Mouse (Mus musculus) hindbrain, embryonic 16.5 days (tissue): Measurements from ENCODE around the gene 4930469K13Rik. TPM values are rescaled to one million over a fixed set of nuclear protein-coding genes. Genes with fewer than 3 reads are reported as not detected.
A peak's percentile ranks its signal among the peaks of the same experiment; 100 is the strongest.

Experiments used
- ATAC-seq: fragments of 200-750 bp; cut with Nextera tagmentation; 2 replicates; pipeline ENCODE4 v1.8.0; 2017; ENCODE audit warnings: moderate TSS enrichment, moderate library complexity
- H3K27ac ChIP-seq: fragments of 300-500 bp; sonication (generic); 2 replicates; pipeline ENCODE4 v1.5.1; 2014; ENCODE audit warnings: low read depth, mild to moderate bottlenecking, control low read depth, low read length, moderate library complexity
- H3K27me3 ChIP-seq: fragments of 300-500 bp; sonication (generic); replicated peaks from 2 replicates; pipeline ENCODE4 v1.6.1; 2014; ENCODE audit warnings: low read length; ENCODE audit not compliant: control insufficient read depth, insufficient read depth
- H3K36me3 ChIP-seq: fragments of 300-500 bp; sonication (generic); 2 replicates; pipeline ENCODE4 v1.6.1; 2014; ENCODE audit warnings: mild to moderate bottlenecking, low read length, moderate library complexity, mixed read lengths; ENCODE audit not compliant: control insufficient read depth, insufficient read depth
- H3K4me1 ChIP-seq: fragments of 300-500 bp; sonication (generic); 2 replicates; pipeline ENCODE4 v1.6.1; 2014; ENCODE audit warnings: low read depth, low read length; ENCODE audit not compliant: control insufficient read depth, insufficient read depth
- H3K4me2 ChIP-seq: fragments of 300-500 bp; sonication (generic); 2 replicates; pipeline ENCODE4 v1.6.1; 2014; ENCODE audit warnings: mild to moderate bottlenecking, low read length, control low read depth, moderate library complexity
- H3K4me3 ChIP-seq: fragments of 300-500 bp; sonication (generic); 2 replicates; pipeline ENCODE4 v1.5.1; 2014; ENCODE audit warnings: mild to moderate bottlenecking, low read length, control low read depth, moderate library complexity
- H3K9ac ChIP-seq: fragments of 300-500 bp; sonication (generic); 2 replicates; pipeline ENCODE4 v1.6.1; 2014; ENCODE audit warnings: low read depth, mild to moderate bottlenecking, control low read depth, low read length, moderate library complexity
- H3K9me3 ChIP-seq: fragments of 300-500 bp; sonication (generic); 2 replicates; pipeline ENCODE4 v1.6.1; 2014; ENCODE audit warnings: mild to moderate bottlenecking, low read length, moderate library complexity; ENCODE audit not compliant: control insufficient read depth
- WGBS: fragments of 180-500 bp; shearing (Covaris S2); extraction: QIAGEN DNeasy Blood & Tissue Kit; methylation state at CpG from one replicate; pipeline ENCODE4 v1.1.7; 2014; 5-methylcytosine and 5-hydroxymethylcytosine counted together
- polyA plus RNA-seq: library from polyadenylated mRNA; unstranded; fragments of >200 nt; fragmentation: Nextera tagmentation; extraction: Ambion mirVana; gene quantifications from 2 replicates; pipeline ENCODE4 v1.2.1, GENCODE M21; 2015

4930469K13Rik gene
- polyA plus RNA-seq, 1 experiment from 2014 or later, result 7.9 TPM

DNA sequence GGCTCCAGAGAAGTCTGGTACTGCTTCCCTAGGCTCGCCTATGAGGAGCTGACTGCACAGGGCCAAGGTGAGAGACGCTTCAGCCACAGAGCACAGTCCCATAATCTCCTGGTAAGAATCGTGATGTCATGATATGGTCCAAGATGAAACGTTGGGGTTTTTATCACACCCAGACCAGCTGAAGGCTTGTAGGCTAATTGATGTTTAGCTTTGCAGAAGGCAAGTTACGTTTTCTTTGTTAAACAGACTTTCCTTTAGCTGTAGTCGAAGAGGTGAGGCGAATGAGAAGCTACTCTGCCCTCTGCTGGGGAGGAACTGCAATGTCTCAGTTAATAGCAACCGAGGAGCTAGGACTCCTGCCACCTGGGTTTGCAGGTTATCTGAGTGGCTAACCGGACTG is 89.7 kb downstream of the 4930469K13Rik start:
- Histone ChIP-seq H3K36me3 (no peaks in the 10 kb centered on the region), H3K27me3 (no peaks in the 10 kb centered on the region), H3K27ac (no peak overlapping the region), H3K4me1 (no peaks in the 10 kb centered on the region), H3K9ac (no peak overlapping the region), H3K4me3 (no peak overlapping the region), H3K9me3 (no peaks in the 10 kb centered on the region), H3K4me2 (no peak overlapping the region)
- 0 out of 2 replicates have a peak, but pooled peaks have one; percentile 40 for ATAC-seq
- WGBS, result 45% methylated on average over 9 of the region's 9 CpGs

DNA sequence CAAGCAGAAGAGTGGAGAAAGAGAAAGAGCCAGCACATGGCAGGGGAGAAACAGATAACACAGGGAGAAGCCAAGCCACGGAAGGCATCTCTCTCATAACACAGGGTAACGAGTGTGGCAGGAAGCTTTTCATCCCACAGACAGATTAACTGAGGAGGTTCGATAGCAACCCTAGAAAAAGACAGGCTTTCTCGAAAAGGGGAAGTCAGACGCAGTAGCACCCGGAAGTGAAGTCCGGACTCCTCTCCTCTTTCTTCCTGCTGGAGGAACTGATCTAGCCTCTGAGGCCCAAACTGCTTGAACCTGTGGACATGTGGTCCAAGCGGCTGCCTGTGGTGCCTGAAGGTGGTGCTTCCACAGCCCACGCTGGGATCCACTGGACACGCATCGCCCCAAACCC is 90.1 kb downstream of the 4930469K13Rik start:
- Histone ChIP-seq H3K4me3 (no peak overlapping the region), H3K4me2 (no peak overlapping the region), H3K27ac (no peak overlapping the region), H3K4me1 (no peaks in the 10 kb centered on the region), H3K9me3 (no peaks in the 10 kb centered on the region), H3K9ac (no peak overlapping the region), H3K27me3 (no peaks in the 10 kb centered on the region), H3K36me3 (no peaks in the 10 kb centered on the region)
- ATAC-seq, result 0 out of 2 replicates have a peak, but pooled peaks have one; percentile 25
- WGBS, result 88% methylated on average over 11 of the region's 11 CpGs

DNA sequence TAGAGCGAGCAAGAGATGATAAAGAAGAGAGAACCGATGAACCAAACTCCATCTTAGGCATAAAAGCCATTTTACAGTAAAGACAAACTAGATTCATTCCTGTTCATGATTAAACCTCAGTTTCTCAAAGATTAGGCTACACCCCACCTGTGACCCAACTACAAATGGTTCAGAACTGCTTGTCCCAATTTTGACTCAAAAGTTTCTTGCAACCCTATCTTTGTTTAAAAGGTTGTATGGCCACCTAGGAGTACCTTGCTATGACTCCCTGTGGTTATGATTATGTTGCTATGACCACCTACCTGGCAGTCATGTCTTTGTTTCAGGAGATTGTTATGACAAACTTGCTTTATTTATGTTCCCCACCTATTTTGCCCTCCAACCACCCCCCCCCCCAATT is 90.7 kb downstream of the 4930469K13Rik start:
- no peaks in the 10 kb centered on the region for H3K27me3 ChIP-seq
- 91% methylated on average over 2 of the region's 2 CpGs for WGBS

DNA sequence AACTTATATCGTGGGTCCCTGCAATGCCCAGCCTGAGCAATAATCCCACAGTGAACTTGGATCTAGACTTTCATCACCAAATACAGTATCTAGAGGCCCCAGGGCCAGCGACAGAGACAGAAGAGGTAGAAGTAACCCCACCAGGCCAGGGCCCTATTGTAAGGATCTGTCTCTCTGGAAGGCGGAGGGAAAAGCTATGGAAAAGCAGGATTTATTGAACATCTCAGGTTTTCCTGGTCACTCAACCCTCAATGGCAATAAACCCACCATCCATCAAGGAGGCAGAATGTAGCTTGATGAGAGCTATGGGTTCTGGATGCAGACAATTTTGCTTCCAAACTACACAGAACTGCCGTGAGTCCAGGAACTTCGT is 95.8 kb downstream of the 4930469K13Rik start:
- ATAC-seq, result no peak
- Histone ChIP-seq H3K4me3 (no peak overlapping the region), H3K9ac (no peak overlapping the region), H3K27ac (no peak overlapping the region), H3K9me3 (no peaks in the 10 kb centered on the region), H3K4me2 (no peak overlapping the region), H3K36me3 (no peaks in the 10 kb centered on the region), H3K4me1 (peaks cover 4% of the 10 kb centered on the region), H3K27me3 (no peaks in the 10 kb centered on the region)
- WGBS, result 79% methylated on average over 5 of the region's 5 CpGs

More for the DNA sequence above, 90.7 kb downstream of the 4930469K13Rik start:
- Histone ChIP-seq H3K27ac (no peak overlapping the region), H3K9ac (no peak overlapping the region), H3K4me1 (no peaks in the 10 kb centered on the region), H3K4me2 (no peak overlapping the region), H3K36me3 (no peaks in the 10 kb centered on the region), H3K9me3 (no peaks in the 10 kb centered on the region), H3K4me3 (no peak overlapping the region)
- ATAC-seq, result no peak

DNA sequence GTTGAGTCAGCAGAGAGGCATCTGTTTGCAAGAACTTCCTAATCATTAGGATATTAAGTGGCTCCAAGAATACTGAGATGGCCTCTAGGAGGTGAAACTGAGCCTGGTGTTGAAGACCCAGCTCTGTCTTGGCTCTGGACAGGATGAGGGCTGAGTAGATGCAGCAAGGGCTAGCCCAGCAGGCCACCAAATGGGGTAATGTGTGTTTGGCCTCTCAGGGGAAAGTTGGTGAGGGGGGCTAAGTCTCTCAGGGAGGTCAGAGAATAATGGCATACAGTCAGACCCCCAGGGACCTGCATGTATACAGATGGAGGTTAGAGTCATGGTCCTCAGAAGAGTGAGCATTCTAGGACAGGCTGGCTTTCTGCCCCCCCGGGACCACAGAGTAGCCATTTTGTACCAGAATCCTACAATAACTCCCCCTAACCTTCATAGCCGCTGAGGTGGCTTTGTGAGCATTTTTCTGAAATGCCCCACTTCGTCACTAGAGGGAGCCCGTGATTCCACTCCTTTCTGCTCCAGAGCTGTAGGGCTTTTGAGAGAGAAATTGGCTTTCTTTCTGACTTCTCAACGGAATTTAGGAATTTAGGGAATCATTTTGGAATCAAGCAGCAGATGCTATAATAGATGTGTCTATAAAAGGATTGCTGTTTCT is 96.3 kb downstream of the 4930469K13Rik start:
- Histone ChIP-seq H3K4me2 (no peak overlapping the region), H3K4me3 (no peak overlapping the region), H3K27ac (no peak overlapping the region), H3K36me3 (no peaks in the 10 kb centered on the region), H3K9me3 (no peaks in the 10 kb centered on the region), H3K27me3 (no peaks in the 10 kb centered on the region), H3K4me1 (peaks cover 4% of the 10 kb centered on the region), H3K9ac (no peak overlapping the region)
- 17% methylated on average over 5 of the region's 5 CpGs for WGBS
- ATAC-seq, result no peak

DNA sequence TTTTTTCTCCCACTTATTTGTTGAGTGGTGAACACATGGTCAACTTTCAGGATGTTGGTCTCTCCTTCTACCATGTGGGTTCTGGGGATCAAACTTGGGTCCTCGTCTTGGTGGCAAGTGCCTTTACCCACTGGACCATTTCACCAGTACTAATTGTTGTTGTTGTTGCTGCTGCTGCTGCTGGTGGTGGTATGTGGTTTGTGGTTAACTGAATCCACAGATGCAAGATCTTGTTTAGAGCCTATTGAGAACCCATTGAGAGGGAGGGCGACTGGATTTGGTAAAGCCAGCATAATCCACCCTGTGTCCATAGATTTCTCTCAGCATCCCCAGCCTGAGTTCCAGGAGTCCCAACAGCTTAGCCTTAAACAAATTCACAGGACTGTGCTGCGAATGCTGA is 97.9 kb downstream of the 4930469K13Rik start:
- H3K9me3 ChIP-seq, result no peaks in the 10 kb centered on the region
- H3K27me3 ChIP-seq, result no peaks in the 10 kb centered on the region
- H3K36me3 ChIP-seq, result no peaks in the 10 kb centered on the region
- H3K27ac ChIP-seq, result no peak overlapping the region
- no peak overlapping the region for H3K9ac ChIP-seq
- ATAC-seq, result no peak
- WGBS, result 81% methylated on average over 3 of the region's 3 CpGs
- H3K4me3 ChIP-seq, result no peak overlapping the region
- H3K4me1 ChIP-seq, result peaks cover 4% of the 10 kb centered on the region
- H3K4me2 ChIP-seq, result no peak overlapping the region

DNA sequence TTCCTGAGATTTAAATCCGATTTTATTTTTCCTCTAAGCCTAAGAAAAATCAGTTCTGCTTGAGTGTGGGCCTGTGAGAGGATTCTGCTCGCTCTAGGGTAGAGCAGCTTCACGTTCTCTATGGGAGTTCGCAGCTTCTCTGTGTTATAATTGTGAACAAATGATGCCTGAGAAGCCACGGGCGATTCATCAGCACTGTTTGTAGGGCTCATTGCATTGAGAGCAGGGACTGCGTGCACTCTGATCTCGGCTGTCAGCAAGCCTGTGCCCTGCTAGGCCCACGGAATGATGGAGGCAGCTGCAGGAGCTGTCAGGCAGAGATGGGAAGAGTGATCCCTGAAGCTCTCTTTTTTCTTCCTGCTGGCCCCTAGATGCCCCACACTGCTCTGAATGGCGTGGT is 100.1 kb downstream of the 4930469K13Rik start:
- peak; percentile 62 for ATAC-seq
- Histone ChIP-seq H3K9me3 (no peaks in the 10 kb centered on the region), H3K27ac (peak overlapping the region; percentile 39; the same call in 1 of the 2 replicates), H3K4me3 (no peak overlapping the region), H3K9ac (peak overlapping the region; percentile 35; the same call in 1 of the 2 replicates), H3K4me2 (no peak overlapping the region), H3K36me3 (no peaks in the 10 kb centered on the region), H3K4me1 (peaks cover 8% of the 10 kb centered on the region), H3K27me3 (no peaks in the 10 kb centered on the region)
- whole genome bisulfite sequencing, result 36% methylated on average over 10 of the region's 10 CpGs

DNA sequence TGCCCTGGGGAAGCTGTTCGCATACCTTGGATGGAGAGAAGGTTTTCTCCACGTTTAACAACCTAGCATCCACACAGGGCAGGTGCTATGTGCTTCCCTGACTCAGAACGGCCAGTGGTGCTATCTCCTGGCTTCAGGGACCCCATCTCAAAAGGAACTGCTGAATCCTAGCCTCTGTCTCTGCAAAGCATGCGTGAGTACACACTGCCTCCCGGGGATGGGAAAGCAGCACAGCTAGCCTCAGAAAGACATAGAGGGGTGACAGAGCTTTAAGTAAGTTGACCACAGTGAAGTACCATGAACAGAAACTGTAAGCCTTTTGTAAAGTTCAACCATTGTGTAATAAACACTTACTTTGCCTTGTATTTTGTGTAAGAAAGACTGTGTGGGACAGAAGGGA is 104.9 kb downstream of the 4930469K13Rik start:
- H3K27ac ChIP-seq, result no peak overlapping the region
- no peaks in the 10 kb centered on the region for H3K9me3 ChIP-seq
- peaks cover 20% of the 10 kb centered on the region for H3K4me1 ChIP-seq
- H3K9ac ChIP-seq, result peak overlapping the region; percentile 17; the same call in 1 of the 2 replicates
- WGBS, result 59% methylated on average over 5 of the region's 5 CpGs
- H3K27me3 ChIP-seq, result no peaks in the 10 kb centered on the region
- H3K4me3 ChIP-seq, result no peak overlapping the region
- H3K36me3 ChIP-seq, result no peaks in the 10 kb centered on the region
- peak overlapping the region; percentile 50 for H3K4me2 ChIP-seq
- no peak for ATAC-seq

DNA sequence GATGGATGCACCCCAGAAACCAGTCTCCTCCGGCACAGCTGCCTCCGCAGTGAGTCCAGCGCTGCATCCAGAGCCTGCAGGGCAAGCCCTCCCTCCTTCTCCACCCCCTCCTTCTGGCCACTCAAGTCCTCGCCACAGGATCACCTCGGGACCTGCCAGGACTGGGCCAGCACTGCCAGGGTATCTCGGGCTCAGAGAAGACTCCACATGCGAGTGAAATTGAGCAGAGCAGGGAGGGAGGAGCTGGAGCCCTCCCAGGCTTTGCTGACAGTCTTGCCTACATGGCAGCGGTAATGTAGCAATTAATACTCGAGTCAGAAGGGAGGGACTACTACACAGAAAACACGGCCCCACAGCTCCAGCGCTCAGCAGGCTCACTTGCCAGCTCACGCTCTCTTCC is 105.4 kb downstream of the 4930469K13Rik start, which contains the start of gene Kcnip1:
TSS of gene Kcnip1 (minus strand) at position 215 of the 400 bp plus-strand sequence.
- peak; percentile 79 for ATAC-seq
- Histone ChIP-seq H3K27me3 (no peaks in the 10 kb centered on the region), H3K9ac (peak within 1 kb of the TSS; percentile 56), H3K4me1 (peaks cover 16% of the 10 kb centered on the region), H3K36me3 (no peaks in the 10 kb centered on the region), H3K27ac (no peak within 1 kb of the TSS), H3K4me2 (peak within 1 kb of the TSS; percentile 50), H3K9me3 (no peaks in the 10 kb centered on the region), H3K4me3 (peak within 1 kb of the TSS; percentile 26)
- WGBS, result 19% methylated on average over 12 of the region's 12 CpGs
